Mouse (Mus musculus) T-helper 1 cell (primary cell): ENCODE measurements around the gene Speer4b.
"Not testable (repeated sequence)": the region's sequence is repeated elsewhere in the genome, so short reads cannot be mapped to it uniquely, and the experiment has no call there.

Experiments used
- in situ Hi-C: fragments of 300-600 bp; cut with MboI, MseI; formaldehyde crosslinking; loops from one replicate; pipeline ENCODE4 v1.15.1; 2025; ENCODE audit warnings: high pct_unique_total_duplicates

Speer4b gene

GRCm38 (mm10) chr5:27501338-27501737 is at the start of gene Speer4b:
TSS of gene Speer4b (minus strand) at chr5:27501438.
- in situ Hi-C loops = not testable (repeated sequence)

GRCm38 (mm10) chr5:27549291-27549690 is 48.1 kb upstream of the Speer4b start:
- in situ Hi-C loops = no loop called here

GRCm38 (mm10) chr5:27544816-27545270 is 43.6 kb upstream of the Speer4b start:
- in situ Hi-C loops = no loop called here

GRCm38 (mm10) chr5:27526906-27527305 is 25.7 kb upstream of the Speer4b start:
- in situ Hi-C loops = no loop called here

GRCm38 (mm10) chr5:27518716-27519115 is 17.5 kb upstream of the Speer4b start:
- in situ Hi-C loops = no loop called here

GRCm38 (mm10) chr5:27490942-27491341 is 10.3 kb downstream of the Speer4b start:
- in situ Hi-C loops = no loop called here

- in situ Hi-C loops = no loop called here
Observed at GRCm38 (mm10) chr5:27486138-27486537, 15.1 kb downstream of the Speer4b start.

GRCm38 (mm10) chr5:27481706-27482105 is 19.5 kb downstream of the Speer4b start:
- in situ Hi-C loops = no loop called here

- in situ Hi-C loops = no loop called here
Observed at GRCm38 (mm10) chr5:27474964-27475465, 26.2 kb downstream of the Speer4b start.

GRCm38 (mm10) chr5:27457686-27458085 is 43.6 kb downstream of the Speer4b start:
- in situ Hi-C loops = no loop called here

GRCm38 (mm10) chr5:27456981-27457380 is 44.3 kb downstream of the Speer4b start:
- in situ Hi-C loops = no loop called here

- in situ Hi-C loops = no loop called here
Observed at GRCm38 (mm10) chr5:27454386-27454785, 46.9 kb downstream of the Speer4b start.

- in situ Hi-C loops = no loop called here
Observed at GRCm38 (mm10) chr5:27453201-27453845, 47.9 kb downstream of the Speer4b start.
